Mouse (Mus musculus): ENCODE data around the gene Selp.
A peak's percentile ranks its signal among the peaks of the same experiment; 100 is the strongest.

Gene Selp

GRCm38 (mm10) chr1:164087872-164088271 lies 27.2 kb upstream of the Selp start:
- Histone ChIP-seq H3K36me3 (ENCODE audit: control insufficient read depth, insufficient read depth, low read length, poor library complexity, severe bottlenecking) (no peaks in the 10 kb centered on the region), H3K27me3 (ENCODE audit: control insufficient read depth, insufficient read depth, low read length, poor library complexity, severe bottlenecking) (no peaks in the 10 kb centered on the region)
- no peak for DNase-seq (ENCODE audit: low read depth, low spot score)

GRCm38 (mm10) chr1:164096780-164097179 lies 18.3 kb upstream of the Selp start:
- DNase-seq (ENCODE audit: low read depth, low spot score): no peak
- Histone ChIP-seq H3K27me3 (ENCODE audit: control insufficient read depth, insufficient read depth, low read length, poor library complexity, severe bottlenecking) (no peaks in the 10 kb centered on the region), H3K36me3 (ENCODE audit: control insufficient read depth, insufficient read depth, low read length, poor library complexity, severe bottlenecking) (no peaks in the 10 kb centered on the region)

GRCm38 (mm10) chr1:164097911-164098310 lies 17.2 kb upstream of the Selp start:
- Histone ChIP-seq H3K36me3 (ENCODE audit: control insufficient read depth, insufficient read depth, low read length, poor library complexity, severe bottlenecking) (no peaks in the 10 kb centered on the region), H3K27me3 (ENCODE audit: control insufficient read depth, insufficient read depth, low read length, poor library complexity, severe bottlenecking) (no peaks in the 10 kb centered on the region)
- DNase-seq (ENCODE audit: low read depth, low spot score): no peak

- H3K27me3 ChIP-seq (ENCODE audit: control insufficient read depth, insufficient read depth, low read length, poor library complexity, severe bottlenecking): no peaks in the 10 kb centered on the region
- no peak for DNase-seq (ENCODE audit: low read depth, low spot score)
- H3K36me3 ChIP-seq (ENCODE audit: control insufficient read depth, insufficient read depth, low read length, poor library complexity, severe bottlenecking): no peaks in the 10 kb centered on the region
Measured at GRCm38 (mm10) chr1:164098372-164098771, 16.7 kb upstream of the Selp start.

GRCm38 (mm10) chr1:164109763-164110162 lies 5.3 kb upstream of the Selp start:
- H3K27me3 ChIP-seq (ENCODE audit: control insufficient read depth, insufficient read depth, low read length, poor library complexity, severe bottlenecking): no peaks in the 10 kb centered on the region
- DNase-seq (ENCODE audit: low read depth, low spot score): peak; percentile 25
- H3K36me3 ChIP-seq (ENCODE audit: control insufficient read depth, insufficient read depth, low read length, poor library complexity, severe bottlenecking): no peaks in the 10 kb centered on the region

- no peak for DNase-seq (ENCODE audit: low read depth, low spot score)
- H3K36me3 ChIP-seq (ENCODE audit: control insufficient read depth, insufficient read depth, low read length, poor library complexity, severe bottlenecking): no peaks in the 10 kb centered on the region
- H3K27me3 ChIP-seq (ENCODE audit: control insufficient read depth, insufficient read depth, low read length, poor library complexity, severe bottlenecking): no peaks in the 10 kb centered on the region
Measured at GRCm38 (mm10) chr1:164110591-164111329, 4.3 kb upstream of the Selp start.

GRCm38 (mm10) chr1:164114280-164114679 lies 784 bp upstream of the Selp start:
- Histone ChIP-seq H3K27me3 (ENCODE audit: control insufficient read depth, insufficient read depth, low read length, poor library complexity, severe bottlenecking) (no peaks in the 10 kb centered on the region), H3K36me3 (ENCODE audit: control insufficient read depth, insufficient read depth, low read length, poor library complexity, severe bottlenecking) (no peaks in the 10 kb centered on the region)
- DNase-seq (ENCODE audit: low read depth, low spot score): no peak

- Histone ChIP-seq H3K36me3 (ENCODE audit: control insufficient read depth, insufficient read depth, low read length, poor library complexity, severe bottlenecking) (no peaks in the 10 kb centered on the region), H3K27me3 (ENCODE audit: control insufficient read depth, insufficient read depth, low read length, poor library complexity, severe bottlenecking) (no peaks in the 10 kb centered on the region)
- DNase-seq (ENCODE audit: low read depth, low spot score): no peak
Measured at GRCm38 (mm10) chr1:164115647-164116046, 583 bp downstream of the Selp start.

- H3K36me3 ChIP-seq (ENCODE audit: control insufficient read depth, insufficient read depth, low read length, poor library complexity, severe bottlenecking): no peaks in the 10 kb centered on the region
- DNase-seq (ENCODE audit: low read depth, low spot score): no peak
- H3K27me3 ChIP-seq (ENCODE audit: control insufficient read depth, insufficient read depth, low read length, poor library complexity, severe bottlenecking): no peaks in the 10 kb centered on the region
Measured at GRCm38 (mm10) chr1:164117869-164118268, 2.8 kb downstream of the Selp start.

GRCm38 (mm10) chr1:164119892-164120776 lies 5.1 kb downstream of the Selp start:
- no peak for DNase-seq (ENCODE audit: low read depth, low spot score)
- Histone ChIP-seq H3K36me3 (ENCODE audit: control insufficient read depth, insufficient read depth, low read length, poor library complexity, severe bottlenecking) (no peaks in the 10 kb centered on the region), H3K27me3 (ENCODE audit: control insufficient read depth, insufficient read depth, low read length, poor library complexity, severe bottlenecking) (no peaks in the 10 kb centered on the region)

- no peaks in the 10 kb centered on the region for H3K36me3 ChIP-seq (ENCODE audit: control insufficient read depth, insufficient read depth, low read length, poor library complexity, severe bottlenecking)
- no peak for DNase-seq (ENCODE audit: low read depth, low spot score)
- H3K27me3 ChIP-seq (ENCODE audit: control insufficient read depth, insufficient read depth, low read length, poor library complexity, severe bottlenecking): no peaks in the 10 kb centered on the region
Measured at GRCm38 (mm10) chr1:164120777-164121158, 5.7 kb downstream of the Selp start.

- Histone ChIP-seq H3K36me3 (ENCODE audit: control insufficient read depth, insufficient read depth, low read length, poor library complexity, severe bottlenecking) (no peaks in the 10 kb centered on the region), H3K27me3 (ENCODE audit: control insufficient read depth, insufficient read depth, low read length, poor library complexity, severe bottlenecking) (no peaks in the 10 kb centered on the region)
- no peak for DNase-seq (ENCODE audit: low read depth, low spot score)
Measured at GRCm38 (mm10) chr1:164123836-164124235, 8.8 kb downstream of the Selp start.

GRCm38 (mm10) chr1:164130013-164130412 lies 14.9 kb downstream of the Selp start:
- no peak for DNase-seq (ENCODE audit: low read depth, low spot score)
- Histone ChIP-seq H3K36me3 (ENCODE audit: control insufficient read depth, insufficient read depth, low read length, poor library complexity, severe bottlenecking) (no peaks in the 10 kb centered on the region), H3K27me3 (ENCODE audit: control insufficient read depth, insufficient read depth, low read length, poor library complexity, severe bottlenecking) (no peaks in the 10 kb centered on the region)

GRCm38 (mm10) chr1:164132609-164133008 lies 17.5 kb downstream of the Selp start:
- no peaks in the 10 kb centered on the region for H3K27me3 ChIP-seq (ENCODE audit: control insufficient read depth, insufficient read depth, low read length, poor library complexity, severe bottlenecking)
- no peaks in the 10 kb centered on the region for H3K36me3 ChIP-seq (ENCODE audit: control insufficient read depth, insufficient read depth, low read length, poor library complexity, severe bottlenecking)
- DNase-seq (ENCODE audit: low read depth, low spot score): no peak

GRCm38 (mm10) chr1:164134101-164134500 lies 19.0 kb downstream of the Selp start:
- no peak for DNase-seq (ENCODE audit: low read depth, low spot score)
- Histone ChIP-seq H3K36me3 (ENCODE audit: control insufficient read depth, insufficient read depth, low read length, poor library complexity, severe bottlenecking) (no peaks in the 10 kb centered on the region), H3K27me3 (ENCODE audit: control insufficient read depth, insufficient read depth, low read length, poor library complexity, severe bottlenecking) (no peaks in the 10 kb centered on the region)
